Comparison of ENCODE assay signal across 12 mouse cellular contexts in genomic region chr11:50134136-50134859, GRCm38 (mm10). TPM values are rescaled to one million over a fixed set of nuclear protein-coding genes. Genes with fewer than 3 reads are reported as not detected.
DNase-seq lines count a peak whose midpoint lies in the region; ATAC-seq and TF ChIP-seq lines count a peak whose summit lies in the region.
"Had no signal": no experiment of that assay in that cellular context is flagged by ENCODE, and none has a peak within 500 bp of the region (broad histone marks: within the 10 kb centered on the region; RNA-seq: fewer than 3 reads in every experiment).

No protein-coding gene starts in this region.

- H3K4me1 ChIP-seq in heart, embryonic 15.5 days (replicated peaks), result peaks cover 23% of the 10 kb centered on the region
- peaks cover 11% of the 10 kb centered on the region; the same call in 1 of the 2 replicates for H3K4me1 ChIP-seq in heart, embryonic 11.5 days (ENCODE audit: control insufficient read depth, insufficient read depth, low read length)
- 0 out of 2 replicates have a peak, but pooled peaks cover 8% of the 10 kb centered on the region for H3K4me1 ChIP-seq in embryonic facial prominence, embryonic 14.5 days (ENCODE audit: control insufficient read depth, insufficient read depth, low read length)
- peaks cover 24% of the 10 kb centered on the region for H3K4me1 ChIP-seq in liver, postnatal 0 days (ENCODE audit: insufficient read depth)

- H3K4me2 ChIP-seq in heart, embryonic 15.5 days, result no peak overlapping the region
- H3K4me2 ChIP-seq in heart, embryonic 11.5 days, result no peak overlapping the region
- H3K4me2 ChIP-seq in embryonic facial prominence, embryonic 14.5 days (ENCODE audit: low read depth, low read length), result no peak overlapping the region
- peak overlapping the region; percentile 23; the same call in 1 of the 2 replicates for H3K4me2 ChIP-seq in liver, postnatal 0 days (ENCODE audit: low read depth, low read length)
- H3K4me2 ChIP-seq: embryonic facial prominence, embryonic 15.5 days had no signal

- no peak overlapping the region for H3K4me3 ChIP-seq in heart, embryonic 15.5 days
- no peak overlapping the region for H3K4me3 ChIP-seq in heart, embryonic 11.5 days (ENCODE audit: low read depth, low read length)
- no peak overlapping the region for H3K4me3 ChIP-seq in embryonic facial prominence, embryonic 14.5 days (ENCODE audit: low read depth, low read length)
- no peak overlapping the region for H3K4me3 ChIP-seq in liver, postnatal 0 days (ENCODE audit: low read depth, low read length)
- H3K4me3 ChIP-seq: embryonic facial prominence, embryonic 15.5 days; hindbrain, embryonic 10.5 days; layer of hippocampus, adult 2 months had no signal

- intact Hi-C loops in left cerebral cortex, postnatal 36 days (cut with DNase I), result loop anchor here (5.0 to 10.0 kb wide), 2 partner anchors 107 to 259 kb away; partner anchors contain the start of gene Rnf130

- DNase-seq in CD4-positive helper T cell, adult 2 months (ENCODE audit: low read depth, low spot score), result peak; percentile 70
- no peak for DNase-seq in embryonic facial prominence, embryonic 14.5 days (ENCODE audit: low spot score)
- no peak for DNase-seq in liver, postnatal 0 days
- no peak for DNase-seq in right cerebral cortex, adult 18-20 months
- DNase-seq in layer of hippocampus, adult 9-10 months (ENCODE audit: low spot score), result no peak
- no peak for DNase-seq in left cerebral cortex, postnatal 36 days (ENCODE audit: low spot score in 2 of 2)
- DNase-seq: thymus, postnatal 14 days had no signal

- H3K9me3 ChIP-seq in heart, embryonic 15.5 days (replicated peaks), result no peaks in the 10 kb centered on the region
- no peaks in the 10 kb centered on the region for H3K9me3 ChIP-seq in heart, embryonic 11.5 days (replicated peaks; ENCODE audit: control insufficient read depth, low read length)
- H3K9me3 ChIP-seq in embryonic facial prominence, embryonic 14.5 days (ENCODE audit: control insufficient read depth, low read length), result no peaks in the 10 kb centered on the region
- no peaks in the 10 kb centered on the region for H3K9me3 ChIP-seq in liver, postnatal 0 days (ENCODE audit: low read length)
- H3K9me3 ChIP-seq: embryonic facial prominence, embryonic 15.5 days; hindbrain, embryonic 10.5 days had no signal

- peak overlapping the region; percentile 55; the same call in 1 of the 2 replicates for H3K27ac ChIP-seq in heart, embryonic 15.5 days
- no peak overlapping the region for H3K27ac ChIP-seq in heart, embryonic 11.5 days (ENCODE audit: low read depth, low read length)
- no peak overlapping the region for H3K27ac ChIP-seq in embryonic facial prominence, embryonic 14.5 days (replicated peaks; ENCODE audit: low read depth, low read length)
- H3K27ac ChIP-seq in liver, postnatal 0 days (ENCODE audit: low read depth), result peak overlapping the region; percentile 36; the same call in 1 of the 2 replicates
- H3K27ac ChIP-seq: embryonic facial prominence, embryonic 15.5 days; hindbrain, embryonic 10.5 days; layer of hippocampus, adult 2 months had no signal

- peaks cover 32% of the 10 kb centered on the region for H3K36me3 ChIP-seq in heart, embryonic 15.5 days
- H3K36me3 ChIP-seq in heart, embryonic 11.5 days (ENCODE audit: control insufficient read depth, insufficient read depth, low read length), result peaks cover 3% of the 10 kb centered on the region; the same call in 1 of the 2 replicates
- peaks cover 40% of the 10 kb centered on the region for H3K36me3 ChIP-seq in embryonic facial prominence, embryonic 14.5 days (ENCODE audit: control insufficient read depth, insufficient read depth, low read length)
- peaks cover 20% of the 10 kb centered on the region for H3K36me3 ChIP-seq in liver, postnatal 0 days (replicated peaks; ENCODE audit: insufficient read depth, low read length)

- ATAC-seq in heart, embryonic 15.5 days (replicated peaks; ENCODE audit: insufficient number of reproducible peaks, insufficient read depth, low FRiP score, low read depth), result no peak
- ATAC-seq in heart, embryonic 11.5 days (replicated peaks; ENCODE audit: insufficient number of reproducible peaks, low FRiP score, low TSS enrichment), result no peak
- no peak for ATAC-seq in embryonic facial prominence, embryonic 14.5 days (ENCODE audit: low read depth)
- no peak for ATAC-seq in liver, postnatal 0 days

- no peak overlapping the region for H3K9ac ChIP-seq in heart, embryonic 15.5 days
- no peak overlapping the region for H3K9ac ChIP-seq in heart, embryonic 11.5 days (ENCODE audit: low read depth, low read length)
- 0 out of 2 replicates have a peak overlapping the region, but pooled peaks have one; percentile 19 for H3K9ac ChIP-seq in embryonic facial prominence, embryonic 14.5 days (ENCODE audit: low read depth, low read length)
- H3K9ac ChIP-seq in liver, postnatal 0 days (replicated peaks), result no peak overlapping the region
- H3K9ac ChIP-seq: embryonic facial prominence, embryonic 15.5 days had no signal

- TF ChIP-seq CTCF in liver, postnatal 0 days (IDR thresholded peaks at IDR 0.05; ENCODE audit: low read depth), result no peak

- WGBS in heart, embryonic 15.5 days, result 56% methylated on average over 10 of the region's 10 CpGs
- WGBS in heart, embryonic 11.5 days (ENCODE audit: insufficient replicate concordance), result 64% methylated on average over 10 of the region's 10 CpGs
- WGBS in embryonic facial prominence, embryonic 14.5 days, result 68% methylated on average over 10 of the region's 10 CpGs
- WGBS in liver, postnatal 0 days (ENCODE audit: insufficient replicate concordance), result 34% methylated on average over 10 of the region's 10 CpGs

- no peaks in the 10 kb centered on the region for H3K27me3 ChIP-seq in heart, embryonic 15.5 days
- no peaks in the 10 kb centered on the region for H3K27me3 ChIP-seq in heart, embryonic 11.5 days (ENCODE audit: control insufficient read depth, insufficient read depth, low read length)
- H3K27me3 ChIP-seq in embryonic facial prominence, embryonic 14.5 days (replicated peaks; ENCODE audit: control insufficient read depth, insufficient read depth, low read length), result no peaks in the 10 kb centered on the region
- H3K27me3 ChIP-seq in liver, postnatal 0 days (ENCODE audit: insufficient read depth, low read length), result no peaks in the 10 kb centered on the region
- H3K27me3 ChIP-seq: embryonic facial prominence, embryonic 15.5 days had no signal

- no peak for TF ChIP-seq EP300 in liver, postnatal 0 days (IDR thresholded peaks at IDR 0.05; ENCODE audit: low read depth)

RNA-seq across cellular contexts. Expression of gene Tbc1d9b, which starts 3.1 kb away (rescaled TPM):
- polyA plus RNA-seq in heart, embryonic 15.5 days (2015; fragmentation: Nextera tagmentation; extraction: Ambion mirVana), result 25.6 and 33.8 TPM in 2 replicates
- 20.7 and 27.3 TPM in 2 replicates for polyA plus RNA-seq in heart, embryonic 11.5 days (2014; fragmentation: Nextera tagmentation; extraction: Ambion mirVana)
- polyA plus RNA-seq in embryonic facial prominence, embryonic 14.5 days (2014; fragmentation: Nextera tagmentation; extraction: Ambion mirVana), result 40.1 and 44.0 TPM in 2 replicates
- 8.9 and 9.1 TPM in 2 replicates for polyA plus RNA-seq in liver, postnatal 0 days (2015; fragmentation: Nextera tagmentation; extraction: Ambion mirVana)
- 100 to 1,000 TPM; 118 to 120 TPM for total RNA-seq in left cerebral cortex, postnatal 36 days (2021)

RNA-seq across cellular contexts. Expression of gene Mrnip, which starts 39.9 kb away (rescaled TPM):
- polyA plus RNA-seq in heart, embryonic 15.5 days (2015; fragmentation: Nextera tagmentation; extraction: Ambion mirVana), result 7.9 and 12.2 TPM in 2 replicates
- 15.3 and 17.6 TPM in 2 replicates for polyA plus RNA-seq in heart, embryonic 11.5 days (2014; fragmentation: Nextera tagmentation; extraction: Ambion mirVana)
- polyA plus RNA-seq in embryonic facial prominence, embryonic 14.5 days (2014; fragmentation: Nextera tagmentation; extraction: Ambion mirVana), result 17.7 and 19.8 TPM in 2 replicates
- polyA plus RNA-seq in liver, postnatal 0 days (2015; fragmentation: Nextera tagmentation; extraction: Ambion mirVana), result 5.0 and 5.1 TPM in 2 replicates
- 10 to 100 TPM; 15.4 to 15.7 TPM for total RNA-seq in left cerebral cortex, postnatal 36 days (2021)

Comparison
In these comparisons a context has a peak if more than half of its experiments do, and no peak if none do; other contexts are left out.
1. H3K27ac ChIP-seq: peak in heart, embryonic 15.5 days (single experiment) and liver, postnatal 0 days (single experiment); none in heart, embryonic 11.5 days (single experiment) and embryonic facial prominence, embryonic 14.5 days (single experiment).